Mouse (Mus musculus): ENCODE results near the gene Pld4. TPM values are rescaled to one million over a fixed set of nuclear protein-coding genes. Genes with fewer than 3 reads are reported as not detected.

Gene Pld4
- 0.03 TPM in 1 of 2 replicates, not detected in the other for polyA plus RNA-seq (2012)

GRCm38 (mm10) chr12:112760154-112760926, at the start of gene Pld4:
Gene Pld4, plus strand, starts transcription at chr12:112760655.
- TF ChIP-seq GATA1 (IDR thresholded peaks at IDR 0.05; ENCODE audit: low read length) = no peak

GRCm38 (mm10) chr12:112713984-112714383, 46.5 kb upstream of the Pld4 start:
- no peak for TF ChIP-seq GATA1 (IDR thresholded peaks at IDR 0.05; ENCODE audit: low read length)

GRCm38 (mm10) chr12:112717140-112717539, 43.3 kb upstream of the Pld4 start:
- TF ChIP-seq GATA1 (IDR thresholded peaks at IDR 0.05; ENCODE audit: low read length) = no peak

GRCm38 (mm10) chr12:112718995-112719394, 41.5 kb upstream of the Pld4 start:
- TF ChIP-seq GATA1 (IDR thresholded peaks at IDR 0.05; ENCODE audit: low read length) = no peak

- TF ChIP-seq GATA1 (IDR thresholded peaks at IDR 0.05; ENCODE audit: low read length) = no peak
Measured at GRCm38 (mm10) chr12:112720216-112720615, 40.2 kb upstream of the Pld4 start, which contains the start of gene Cep170b. Gene Cep170b, plus strand, starts transcription at chr12:112720455.

GRCm38 (mm10) chr12:112720890-112721423, 39.5 kb upstream of the Pld4 start:
- TF ChIP-seq GATA1 (IDR thresholded peaks at IDR 0.05; ENCODE audit: low read length) = no peak

GRCm38 (mm10) chr12:112721424-112722239, 38.8 kb upstream of the Pld4 start:
- TF ChIP-seq GATA1 (IDR thresholded peaks at IDR 0.05; ENCODE audit: low read length) = no peak

GRCm38 (mm10) chr12:112722240-112723027, 38.0 kb upstream of the Pld4 start:
- no peak for TF ChIP-seq GATA1 (IDR thresholded peaks at IDR 0.05; ENCODE audit: low read length)

GRCm38 (mm10) chr12:112723028-112723330, 37.5 kb upstream of the Pld4 start:
- no peak for TF ChIP-seq GATA1 (IDR thresholded peaks at IDR 0.05; ENCODE audit: low read length)

GRCm38 (mm10) chr12:112723445-112723844, 37.0 kb upstream of the Pld4 start:
- no peak for TF ChIP-seq GATA1 (IDR thresholded peaks at IDR 0.05; ENCODE audit: low read length)

- no peak for TF ChIP-seq GATA1 (IDR thresholded peaks at IDR 0.05; ENCODE audit: low read length)
Measured at GRCm38 (mm10) chr12:112724077-112724805, 36.2 kb upstream of the Pld4 start.

- no peak for TF ChIP-seq GATA1 (IDR thresholded peaks at IDR 0.05; ENCODE audit: low read length)
Measured at GRCm38 (mm10) chr12:112727801-112728200, 32.7 kb upstream of the Pld4 start.

- TF ChIP-seq GATA1 (IDR thresholded peaks at IDR 0.05; ENCODE audit: low read length) = no peak
Measured at GRCm38 (mm10) chr12:112730808-112731207, 29.6 kb upstream of the Pld4 start.

- TF ChIP-seq GATA1 (IDR thresholded peaks at IDR 0.05; ENCODE audit: low read length) = no peak
Measured at GRCm38 (mm10) chr12:112732591-112732990, 27.9 kb upstream of the Pld4 start.

Measured in G1E-ER4 (cell line).